Mouse (Mus musculus) CD4-positive, CD25-positive, alpha-beta regulatory T cell, adult 4 months (primary cell): Measurements from ENCODE around the gene Phf24. TPM values are rescaled to one million over a fixed set of nuclear protein-coding genes. Genes with fewer than 3 reads are reported as not detected.

Experiments
- ATAC-seq: one replicate; pipeline ENCODE4 v1.8.0; 2017
- polyA plus RNA-seq, 2 experiments: library from polyadenylated mRNA; unstranded; fragments of 100-300 nt; shearing (Covaris generic); gene quantifications; one replicate each; pipeline ENCODE4 v1.2.1; 2017

Gene Phf24
- polyA plus RNA-seq, 2 experiments from 2014 or later: 0.05 TPM; not detected in 1

DNA sequence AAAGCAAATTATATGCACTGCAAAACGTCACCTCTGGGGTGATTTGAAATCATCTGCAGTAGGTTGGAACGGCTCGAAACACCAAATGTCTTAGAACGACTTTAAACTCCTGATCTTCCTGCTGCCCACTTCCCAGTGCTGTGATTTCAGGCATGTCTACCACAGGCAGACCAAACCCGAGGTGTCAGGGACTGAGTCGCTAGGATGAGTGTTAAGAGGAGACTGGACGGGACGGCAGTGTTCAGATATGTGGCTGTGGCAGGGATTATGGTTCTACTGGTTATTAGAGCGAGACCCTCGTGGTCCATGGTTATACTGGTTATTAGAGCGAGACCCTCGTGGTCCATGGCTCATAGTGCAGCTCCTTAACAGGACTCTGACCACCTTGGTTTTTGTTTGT lies 1.1 kb upstream of the Phf24 start:
- ATAC-seq: no peak

- ATAC-seq: no peak
Observed at GRCm38 (mm10) chr4:42915966-42916365, 494 bp upstream of the Phf24 start.

GRCm38 (mm10) chr4:42917402-42917774 lies 928 bp downstream of the Phf24 start:
- no peak for ATAC-seq

- no peak for ATAC-seq
Observed at GRCm38 (mm10) chr4:42920726-42921125, 4.3 kb downstream of the Phf24 start.

DNA sequence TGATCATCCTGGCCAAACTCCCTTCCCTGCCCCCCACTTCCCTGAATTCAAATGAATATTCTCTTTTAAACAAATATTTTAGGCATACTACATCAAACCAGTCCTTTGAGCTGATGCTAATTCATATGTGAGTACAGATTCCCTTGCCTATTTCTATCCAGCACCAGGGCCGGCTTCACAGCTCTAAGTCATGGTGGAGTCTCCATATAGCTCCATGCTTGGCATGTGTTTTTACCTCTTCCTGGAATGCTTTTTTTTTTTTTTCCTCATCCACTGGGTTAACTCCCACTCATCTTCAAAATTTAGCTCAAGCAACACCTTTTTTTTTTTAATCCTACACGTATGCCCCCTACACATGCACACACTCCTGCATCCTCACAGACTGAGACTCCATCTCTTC lies 5.1 kb downstream of the Phf24 start:
- ATAC-seq: no peak

- ATAC-seq: no peak
Observed at GRCm38 (mm10) chr4:42922056-42922455, 5.6 kb downstream of the Phf24 start.

DNA sequence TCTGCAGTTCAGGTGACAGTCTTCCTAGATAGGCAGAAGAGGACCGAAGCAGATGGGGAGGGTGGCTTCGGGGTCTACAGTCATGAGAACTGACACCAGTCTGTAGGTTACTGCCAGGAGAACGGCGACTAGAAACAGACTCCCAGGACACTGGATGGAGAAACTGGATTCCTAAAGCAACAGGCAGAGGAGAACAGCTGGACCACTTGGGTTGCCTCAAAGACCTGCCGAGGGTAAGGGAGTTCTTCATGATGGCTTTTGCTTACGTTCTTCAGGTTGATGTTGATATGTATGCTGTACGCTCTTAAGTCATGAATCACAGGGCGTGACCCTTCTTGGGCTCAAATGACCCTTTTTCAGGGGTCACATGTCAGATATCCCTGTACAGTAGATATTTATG lies 6.0 kb downstream of the Phf24 start:
- no peak for ATAC-seq

GRCm38 (mm10) chr4:42924095-42924710 lies 7.7 kb downstream of the Phf24 start:
- ATAC-seq: no peak

DNA sequence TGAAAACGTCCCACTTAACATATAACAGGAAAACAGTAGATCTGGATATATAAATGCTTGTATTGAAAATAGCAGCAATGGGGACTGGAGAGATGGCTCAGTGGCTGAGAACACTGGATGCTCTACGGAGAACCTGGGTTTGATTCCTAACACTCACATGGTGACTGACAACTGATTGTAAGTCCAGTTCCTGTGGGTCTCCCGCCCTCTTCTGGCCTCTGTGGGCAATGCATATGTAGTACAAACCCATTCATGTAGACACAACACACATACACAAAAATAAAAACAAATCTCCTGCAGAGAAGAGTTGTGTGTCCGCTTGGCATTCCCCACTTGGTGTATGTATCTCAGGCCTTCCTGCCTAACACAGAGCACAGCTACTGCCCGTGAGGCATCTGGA lies 11.7 kb downstream of the Phf24 start:
- ATAC-seq: no peak

GRCm38 (mm10) chr4:42928952-42929351 lies 12.5 kb downstream of the Phf24 start:
- ATAC-seq: no peak

- ATAC-seq: no peak
Observed at GRCm38 (mm10) chr4:42932229-42932969, 15.9 kb downstream of the Phf24 start.

- no peak for ATAC-seq
Observed at GRCm38 (mm10) chr4:42933630-42934029, 17.2 kb downstream of the Phf24 start.

- ATAC-seq: no peak
Observed at GRCm38 (mm10) chr4:42941396-42941795, 24.9 kb downstream of the Phf24 start.

GRCm38 (mm10) chr4:42943341-42943740 lies 26.9 kb downstream of the Phf24 start:
- ATAC-seq: no peak

DNA sequence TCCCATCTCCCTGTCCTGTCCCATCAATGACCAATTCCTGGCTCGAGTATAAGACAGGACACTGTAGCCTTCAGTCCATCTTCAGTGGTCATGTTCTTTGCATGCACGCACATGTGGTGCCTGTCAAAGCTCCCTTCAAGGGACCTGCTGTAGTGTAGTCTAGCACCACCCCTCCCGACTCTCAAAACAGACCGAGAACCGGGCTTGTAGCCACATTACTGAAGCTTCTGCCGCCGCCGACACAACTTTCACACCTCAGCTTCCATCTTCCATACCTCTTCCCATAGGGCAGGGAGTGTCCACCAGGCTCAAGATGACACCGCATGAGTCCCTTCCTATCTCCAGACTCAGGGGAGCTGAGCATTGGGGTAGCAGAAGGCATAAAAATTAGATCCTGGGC lies 27.7 kb downstream of the Phf24 start:
- ATAC-seq: no peak

- no peak for ATAC-seq
Observed at GRCm38 (mm10) chr4:42945043-42945442, 28.6 kb downstream of the Phf24 start.

DNA sequence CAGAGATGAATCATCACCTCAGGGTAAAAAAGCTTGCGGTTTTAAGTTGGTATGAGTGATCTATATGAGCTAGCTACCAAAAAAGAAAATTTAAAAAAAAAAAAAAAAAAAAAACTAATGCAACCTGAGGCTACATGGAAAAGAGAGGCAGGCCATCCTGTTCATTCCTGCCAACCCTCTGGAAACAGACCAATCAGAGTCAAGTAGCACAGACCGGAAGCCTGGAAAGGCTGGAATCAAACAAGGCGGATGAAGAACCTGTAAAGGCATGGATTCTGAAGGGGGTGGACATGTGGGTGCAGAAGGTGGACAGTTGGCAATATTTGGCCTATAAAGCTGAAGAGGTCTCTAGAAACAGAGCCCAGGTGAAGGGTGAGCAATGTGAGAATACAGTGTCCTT lies 29.0 kb downstream of the Phf24 start:
- ATAC-seq: no peak

- no peak for ATAC-seq
Observed at GRCm38 (mm10) chr4:42945952-42946351, 29.5 kb downstream of the Phf24 start.

- ATAC-seq: no peak
Observed at GRCm38 (mm10) chr4:42946733-42947290, 30.4 kb downstream of the Phf24 start.

DNA sequence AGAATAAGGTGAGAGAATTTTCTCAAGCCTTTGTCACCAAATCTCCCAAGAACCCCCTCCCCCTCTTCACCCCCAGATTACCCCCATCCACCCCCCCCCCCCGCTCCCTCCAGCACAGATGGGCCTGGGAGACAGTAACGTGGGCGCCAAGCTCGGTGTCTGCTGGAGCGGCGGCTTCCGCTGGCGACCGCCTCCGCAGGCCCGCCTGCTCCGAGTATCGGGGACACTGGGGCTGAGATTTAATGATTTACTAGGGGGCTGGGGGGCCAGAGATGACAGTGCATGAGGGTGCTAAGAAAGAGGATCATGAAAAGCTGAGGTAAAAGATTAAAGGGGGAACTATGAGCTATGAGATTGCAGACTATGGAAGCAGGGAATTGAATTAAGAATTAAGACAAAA lies 32.1 kb downstream of the Phf24 start:
- ATAC-seq: no peak

DNA sequence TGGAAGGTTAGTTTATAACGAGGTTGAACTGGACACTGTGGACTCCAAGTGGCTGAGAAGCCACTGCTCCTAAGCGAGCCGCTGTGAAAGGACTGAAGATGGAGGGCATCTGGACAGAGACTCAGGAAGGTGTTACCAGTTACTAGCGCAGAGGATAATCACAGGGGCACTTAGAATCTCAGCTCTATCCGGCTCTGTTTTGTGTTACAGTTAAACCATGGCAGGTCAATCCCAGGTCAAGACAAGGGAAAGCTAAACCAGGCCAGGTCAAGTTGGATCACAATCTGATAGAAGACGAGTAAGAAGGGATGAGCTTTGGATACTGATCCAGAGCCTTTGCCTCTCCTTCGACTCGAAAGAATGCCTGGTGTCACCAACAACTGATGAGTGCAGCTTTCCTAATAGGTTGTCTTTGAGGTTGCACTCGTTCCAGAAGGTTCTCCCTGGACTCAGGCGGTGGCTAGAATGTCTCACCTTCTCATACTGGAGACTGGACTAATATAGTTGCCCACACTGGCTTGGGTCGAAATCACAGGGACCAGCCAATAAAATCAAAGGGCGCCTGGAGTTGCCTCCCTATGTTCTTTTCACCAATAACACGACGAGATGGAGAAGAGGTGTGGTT lies 32.7 kb downstream of the Phf24 start:
- ATAC-seq: peak; percentile 9

- ATAC-seq: peak; percentile 92
Observed at GRCm38 (mm10) chr4:42949676-42950051, 33.2 kb downstream of the Phf24 start, which contains the start of gene Dnajb5. Gene Dnajb5, plus strand, starts transcription at chr4:42949814.

DNA sequence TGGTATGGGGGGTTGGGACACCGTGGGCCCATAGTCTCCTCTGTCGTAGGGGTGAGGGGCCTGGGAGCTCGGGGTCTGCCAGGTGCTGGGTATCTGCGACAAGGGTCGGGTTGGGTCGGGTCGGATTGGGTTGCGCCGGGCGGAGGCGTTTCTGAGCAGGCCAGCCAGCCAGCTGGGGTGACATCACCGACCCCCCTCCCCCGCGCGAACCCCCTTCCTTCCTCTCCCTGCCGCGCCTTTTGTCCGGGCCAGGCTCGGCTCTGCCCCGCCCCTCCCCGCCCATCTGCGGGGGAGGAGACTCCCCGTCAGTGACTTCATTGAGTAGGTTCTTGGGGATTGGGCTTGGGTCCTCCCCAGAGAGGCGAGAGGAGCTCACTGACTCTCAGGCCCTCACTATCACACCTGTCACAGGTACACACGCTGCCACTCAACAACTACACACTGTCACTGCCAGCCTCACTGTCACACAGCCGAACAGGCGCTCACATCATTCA lies 33.7 kb downstream of the Phf24 start:
- peak; percentile 54 for ATAC-seq
